Mouse (Mus musculus): Measurements from ENCODE around the gene Dst. TPM values are rescaled to one million over a fixed set of nuclear protein-coding genes. Genes with fewer than 3 reads are reported as not detected.

Gene Dst
- polyA plus RNA-seq, 1 experiment from 2014 or later: 26.9 TPM

- WGBS (ENCODE audit: insufficient replicate concordance): 35% methylated on average over 2 of the region's 2 CpGs
- H3K27me3 ChIP-seq (ENCODE audit: control insufficient read depth, insufficient read depth, low read length): no peaks in the 10 kb centered on the region
Observed at GRCm38 (mm10) chr1:33969910-33970309, 61.9 kb downstream of the Dst start.

GRCm38 (mm10) chr1:33974401-33974800 is 66.4 kb downstream of the Dst start:
- no peaks in the 10 kb centered on the region for H3K4me1 ChIP-seq (ENCODE audit: control insufficient read depth, insufficient read depth, low read length)

More at GRCm38 (mm10) chr1:33969910-33970309, 61.9 kb downstream of the Dst start:
- Histone ChIP-seq H3K4me3 (ENCODE audit: low read depth, low read length) (no peak overlapping the region), H3K27ac (ENCODE audit: low read depth, low read length) (no peak overlapping the region), H3K36me3 (ENCODE audit: control insufficient read depth, insufficient read depth, low read length) (no peaks in the 10 kb centered on the region), H3K9me3 (replicated peaks; ENCODE audit: control insufficient read depth, low read length) (no peaks in the 10 kb centered on the region), H3K4me2 (no peak overlapping the region), H3K9ac (ENCODE audit: low read depth, low read length) (no peak overlapping the region), H3K4me1 (ENCODE audit: control insufficient read depth, insufficient read depth, low read length) (peaks cover 5% of the 10 kb centered on the region)
- no peak for ATAC-seq (replicated peaks; ENCODE audit: insufficient number of reproducible peaks, low FRiP score, low TSS enrichment)

DNA sequence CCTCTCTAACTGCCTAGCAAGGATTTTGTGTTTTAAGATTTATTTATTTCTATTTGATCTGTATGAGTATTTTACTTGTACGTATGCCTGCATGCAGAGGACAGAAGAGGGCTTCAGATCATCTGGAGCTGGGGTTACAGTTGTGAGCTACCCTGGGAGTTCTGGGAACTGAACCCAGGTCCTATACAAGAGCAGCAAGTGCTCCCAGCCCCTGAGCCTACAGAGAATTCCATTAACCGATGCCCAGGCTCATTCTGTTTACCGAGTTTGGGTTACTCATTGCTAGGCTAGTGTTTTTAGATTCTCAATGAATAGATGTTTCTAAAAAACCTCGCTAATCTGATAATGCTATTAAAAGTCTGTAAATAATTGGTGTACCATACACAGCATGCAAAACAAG is 67.3 kb downstream of the Dst start:
- 80% methylated on average over 4 of the region's 4 CpGs for WGBS (ENCODE audit: insufficient replicate concordance)
- no peaks in the 10 kb centered on the region for H3K36me3 ChIP-seq (ENCODE audit: control insufficient read depth, insufficient read depth, low read length)
- ATAC-seq (replicated peaks; ENCODE audit: insufficient number of reproducible peaks, low FRiP score, low TSS enrichment): no peak
- H3K4me1 ChIP-seq (ENCODE audit: control insufficient read depth, insufficient read depth, low read length): no peaks in the 10 kb centered on the region
- no peak overlapping the region for H3K9ac ChIP-seq (ENCODE audit: low read depth, low read length)
- H3K9me3 ChIP-seq (replicated peaks; ENCODE audit: control insufficient read depth, low read length): no peaks in the 10 kb centered on the region
- H3K27ac ChIP-seq (ENCODE audit: low read depth, low read length): no peak overlapping the region
- no peaks in the 10 kb centered on the region for H3K27me3 ChIP-seq (ENCODE audit: control insufficient read depth, insufficient read depth, low read length)
- no peak overlapping the region for H3K4me3 ChIP-seq (ENCODE audit: low read depth, low read length)
- H3K4me2 ChIP-seq: no peak overlapping the region

More at GRCm38 (mm10) chr1:33974401-33974800, 66.4 kb downstream of the Dst start:
- Histone ChIP-seq H3K27ac (ENCODE audit: low read depth, low read length) (no peak overlapping the region), H3K9me3 (replicated peaks; ENCODE audit: control insufficient read depth, low read length) (no peaks in the 10 kb centered on the region), H3K27me3 (ENCODE audit: control insufficient read depth, insufficient read depth, low read length) (no peaks in the 10 kb centered on the region), H3K9ac (ENCODE audit: low read depth, low read length) (no peak overlapping the region), H3K36me3 (ENCODE audit: control insufficient read depth, insufficient read depth, low read length) (no peaks in the 10 kb centered on the region), H3K4me2 (no peak overlapping the region), H3K4me3 (ENCODE audit: low read depth, low read length) (no peak overlapping the region)
- 79% methylated on average over 11 of the region's 11 CpGs for WGBS (ENCODE audit: insufficient replicate concordance)
- no peak for ATAC-seq (replicated peaks; ENCODE audit: insufficient number of reproducible peaks, low FRiP score, low TSS enrichment)

DNA sequence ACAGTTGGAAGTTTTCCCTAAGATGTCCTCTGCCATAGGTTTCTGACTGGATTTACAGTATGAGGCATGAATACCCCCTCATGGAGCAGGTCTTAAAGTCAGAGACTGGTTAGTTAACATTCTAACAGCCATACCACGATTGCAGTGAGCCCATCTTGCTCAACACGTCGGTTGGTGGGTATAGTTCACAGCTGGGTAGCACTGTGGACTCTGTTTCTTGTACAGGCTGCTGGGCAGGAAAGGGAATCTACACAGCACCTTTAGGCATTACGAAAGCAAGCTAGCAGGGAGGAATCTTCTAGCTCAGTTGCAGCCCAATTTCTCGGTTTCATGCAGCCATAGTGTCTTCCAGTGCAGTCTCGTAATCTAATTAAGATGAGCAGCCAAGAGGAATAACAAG is 69.8 kb downstream of the Dst start:
- no peak overlapping the region for H3K9ac ChIP-seq (ENCODE audit: low read depth, low read length)
- WGBS (ENCODE audit: insufficient replicate concordance): 85% methylated on average over 6 of the region's 6 CpGs

GRCm38 (mm10) chr1:33980420-33980819 is 72.4 kb downstream of the Dst start:
- Histone ChIP-seq H3K36me3 (ENCODE audit: control insufficient read depth, insufficient read depth, low read length) (no peaks in the 10 kb centered on the region), H3K9me3 (replicated peaks; ENCODE audit: control insufficient read depth, low read length) (no peaks in the 10 kb centered on the region), H3K4me3 (ENCODE audit: low read depth, low read length) (no peak overlapping the region), H3K27ac (ENCODE audit: low read depth, low read length) (no peak overlapping the region), H3K4me2 (no peak overlapping the region), H3K9ac (ENCODE audit: low read depth, low read length) (no peak overlapping the region), H3K4me1 (ENCODE audit: control insufficient read depth, insufficient read depth, low read length) (no peaks in the 10 kb centered on the region), H3K27me3 (ENCODE audit: control insufficient read depth, insufficient read depth, low read length) (no peaks in the 10 kb centered on the region)
- 90% methylated on average over 12 of the region's 12 CpGs for WGBS (ENCODE audit: insufficient replicate concordance)
- ATAC-seq (replicated peaks; ENCODE audit: insufficient number of reproducible peaks, low FRiP score, low TSS enrichment): no peak

More for the DNA sequence above, 69.8 kb downstream of the Dst start:
- Histone ChIP-seq H3K4me2 (no peak overlapping the region), H3K4me3 (ENCODE audit: low read depth, low read length) (no peak overlapping the region), H3K27me3 (ENCODE audit: control insufficient read depth, insufficient read depth, low read length) (no peaks in the 10 kb centered on the region), H3K27ac (ENCODE audit: low read depth, low read length) (no peak overlapping the region), H3K9me3 (replicated peaks; ENCODE audit: control insufficient read depth, low read length) (no peaks in the 10 kb centered on the region), H3K4me1 (ENCODE audit: control insufficient read depth, insufficient read depth, low read length) (no peaks in the 10 kb centered on the region), H3K36me3 (ENCODE audit: control insufficient read depth, insufficient read depth, low read length) (no peaks in the 10 kb centered on the region)
- ATAC-seq (replicated peaks; ENCODE audit: insufficient number of reproducible peaks, low FRiP score, low TSS enrichment): no peak

GRCm38 (mm10) chr1:33989643-33990042 is 81.6 kb downstream of the Dst start:
- H3K4me1 ChIP-seq (ENCODE audit: control insufficient read depth, insufficient read depth, low read length): peaks cover 8% of the 10 kb centered on the region; the same call in 1 of the 2 replicates
- no peak overlapping the region for H3K4me3 ChIP-seq (ENCODE audit: low read depth, low read length)
- no peak overlapping the region for H3K27ac ChIP-seq (ENCODE audit: low read depth, low read length)
- H3K9me3 ChIP-seq (replicated peaks; ENCODE audit: control insufficient read depth, low read length): no peaks in the 10 kb centered on the region
- no peak overlapping the region for H3K4me2 ChIP-seq
- no peak overlapping the region for H3K9ac ChIP-seq (ENCODE audit: low read depth, low read length)
- no peak for ATAC-seq (replicated peaks; ENCODE audit: insufficient number of reproducible peaks, low FRiP score, low TSS enrichment)
- 56% methylated on average over 13 of the region's 13 CpGs for WGBS (ENCODE audit: insufficient replicate concordance)
- H3K27me3 ChIP-seq (ENCODE audit: control insufficient read depth, insufficient read depth, low read length): no peaks in the 10 kb centered on the region
- H3K36me3 ChIP-seq (ENCODE audit: control insufficient read depth, insufficient read depth, low read length): no peaks in the 10 kb centered on the region

DNA sequence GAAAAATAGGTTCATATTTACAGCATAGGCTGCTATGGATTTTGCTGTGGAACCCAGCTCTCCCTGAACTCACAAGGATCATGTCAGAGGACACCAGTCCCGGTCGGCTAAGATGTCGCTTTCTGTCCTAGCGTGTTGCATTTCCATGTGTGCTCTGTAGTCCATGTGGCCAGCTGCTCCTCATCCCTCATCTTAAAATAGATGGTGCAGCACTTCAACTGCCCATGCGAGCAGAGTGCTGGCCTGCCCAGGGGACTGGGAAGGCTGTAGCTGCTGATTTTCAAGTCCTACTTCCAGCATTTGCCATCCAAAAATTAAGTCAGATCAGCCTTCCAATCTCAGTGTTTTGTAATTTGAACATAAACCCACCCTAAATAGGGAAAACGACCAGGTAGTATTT is 83.0 kb downstream of the Dst start:
- Histone ChIP-seq H3K27ac (ENCODE audit: low read depth, low read length) (no peak overlapping the region), H3K4me3 (ENCODE audit: low read depth, low read length) (no peak overlapping the region), H3K9ac (ENCODE audit: low read depth, low read length) (no peak overlapping the region), H3K4me1 (ENCODE audit: control insufficient read depth, insufficient read depth, low read length) (peaks cover 8% of the 10 kb centered on the region; the same call in 1 of the 2 replicates), H3K36me3 (ENCODE audit: control insufficient read depth, insufficient read depth, low read length) (no peaks in the 10 kb centered on the region), H3K27me3 (ENCODE audit: control insufficient read depth, insufficient read depth, low read length) (no peaks in the 10 kb centered on the region), H3K4me2 (no peak overlapping the region), H3K9me3 (replicated peaks; ENCODE audit: control insufficient read depth, low read length) (no peaks in the 10 kb centered on the region)
- no peak for ATAC-seq (replicated peaks; ENCODE audit: insufficient number of reproducible peaks, low FRiP score, low TSS enrichment)
- WGBS (ENCODE audit: insufficient replicate concordance): 69% methylated on average over 6 of the region's 6 CpGs

- Histone ChIP-seq H3K4me1 (ENCODE audit: control insufficient read depth, insufficient read depth, low read length) (peaks cover 8% of the 10 kb centered on the region; the same call in 1 of the 2 replicates), H3K9ac (ENCODE audit: low read depth, low read length) (no peak overlapping the region), H3K9me3 (replicated peaks; ENCODE audit: control insufficient read depth, low read length) (no peaks in the 10 kb centered on the region), H3K27ac (ENCODE audit: low read depth, low read length) (no peak overlapping the region), H3K4me3 (ENCODE audit: low read depth, low read length) (no peak overlapping the region), H3K4me2 (no peak overlapping the region), H3K27me3 (ENCODE audit: control insufficient read depth, insufficient read depth, low read length) (no peaks in the 10 kb centered on the region), H3K36me3 (ENCODE audit: control insufficient read depth, insufficient read depth, low read length) (no peaks in the 10 kb centered on the region)
- 57% methylated on average over 11 of the region's 11 CpGs for WGBS (ENCODE audit: insufficient replicate concordance)
- ATAC-seq (replicated peaks; ENCODE audit: insufficient number of reproducible peaks, low FRiP score, low TSS enrichment): no peak
Observed at GRCm38 (mm10) chr1:33992810-33993209, 84.8 kb downstream of the Dst start.

DNA sequence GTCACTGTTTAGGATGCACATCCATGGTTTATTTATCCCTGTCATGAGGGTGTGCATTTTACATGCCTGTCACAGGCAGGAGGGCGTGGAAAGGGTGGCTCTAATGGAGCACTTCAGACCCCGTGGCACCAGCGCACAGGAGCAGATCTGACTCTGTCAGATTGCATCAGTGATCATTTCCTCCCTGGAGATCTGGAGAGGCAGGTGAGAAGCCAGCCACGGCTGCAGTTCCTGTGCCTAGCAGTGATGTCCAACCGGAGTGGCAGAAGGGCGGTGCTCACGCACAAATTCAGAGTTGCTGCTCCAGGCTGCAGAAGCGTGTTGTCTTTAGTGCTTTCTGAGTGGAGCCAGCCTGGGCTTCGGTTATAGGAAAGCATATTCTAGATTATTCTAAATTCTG is 86.2 kb downstream of the Dst start:
- peaks cover 8% of the 10 kb centered on the region; the same call in 1 of the 2 replicates for H3K4me1 ChIP-seq (ENCODE audit: control insufficient read depth, insufficient read depth, low read length)
- ATAC-seq (replicated peaks; ENCODE audit: insufficient number of reproducible peaks, low FRiP score, low TSS enrichment): no peak
- H3K36me3 ChIP-seq (ENCODE audit: control insufficient read depth, insufficient read depth, low read length): no peaks in the 10 kb centered on the region
- H3K27me3 ChIP-seq (ENCODE audit: control insufficient read depth, insufficient read depth, low read length): no peaks in the 10 kb centered on the region
- WGBS (ENCODE audit: insufficient replicate concordance): 47% methylated on average over 9 of the region's 9 CpGs
- H3K4me3 ChIP-seq (ENCODE audit: low read depth, low read length): no peak overlapping the region
- H3K4me2 ChIP-seq: no peak overlapping the region
- no peaks in the 10 kb centered on the region for H3K9me3 ChIP-seq (replicated peaks; ENCODE audit: control insufficient read depth, low read length)
- no peak overlapping the region for H3K27ac ChIP-seq (ENCODE audit: low read depth, low read length)
- no peak overlapping the region for H3K9ac ChIP-seq (ENCODE audit: low read depth, low read length)
